Mouse (Mus musculus) erythroblast, embryonic 14.5 days (primary cell): ENCODE measurements around the gene Galnt16.

Experiments
- GATA1 ChIP-seq: IDR thresholded peaks from 2 replicates; pipeline ENCODE4 v1.6.1; 2012; ENCODE audit warnings: low read length, inconsistent platforms, mixed read lengths
- TAL1 ChIP-seq: IDR thresholded peaks from 3 replicates; pipeline ENCODE4 v1.6.1; 2012; ENCODE audit warnings: low read length, inconsistent platforms, mixed read lengths

DNA sequence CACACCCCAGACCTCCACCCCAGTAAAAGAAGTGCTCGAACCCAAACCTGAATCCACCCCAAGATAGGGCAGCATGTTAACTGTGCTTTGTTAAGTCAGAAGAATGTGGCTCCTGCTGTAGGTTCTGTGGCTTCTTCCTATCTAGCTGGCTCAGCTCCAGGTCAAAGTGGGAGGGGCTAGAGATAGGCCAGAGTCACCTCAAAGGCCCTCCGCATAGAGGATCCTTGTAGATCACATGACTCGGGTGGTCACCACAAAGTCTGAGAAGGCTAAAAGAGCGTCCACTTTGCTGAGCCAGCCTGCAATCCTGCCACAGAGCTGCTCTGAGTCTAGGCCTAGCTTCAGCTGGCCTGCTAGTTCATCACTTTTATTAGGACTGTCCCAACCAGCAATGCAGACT, 76.1 kb downstream of the Galnt16 start:
- TF ChIP-seq GATA1 (no peak), TAL1 (no peak)
